Mouse (Mus musculus) MEL (cell line): ENCODE results near the gene Ubac2. TPM values are rescaled to one million over a fixed set of nuclear protein-coding genes. Genes with fewer than 3 reads are reported as not detected.
"Not testable (repeated sequence)": the region's sequence is repeated elsewhere in the genome, so short reads cannot be mapped to it uniquely, and the experiment has no call there.

ENCODE experiments used
- DNase-seq: peaks from one replicate; pipeline ENCODE4 v3.0.0; 2011; ENCODE audit warnings: low read depth, low spot score
- H3K27ac ChIP-seq: 2 replicates; pipeline ENCODE4 v1.5.1; 2012; ENCODE audit warnings: low read depth, mild to moderate bottlenecking, control low read depth, low read length, moderate library complexity; ENCODE audit not compliant: control insufficient read depth
- H3K27me3 ChIP-seq, 2 experiments: fragments of 150-350 bp in 1 of 2; sonication (generic) in 1 of 2; 2 replicates each; pipeline ENCODE4 v1.6.1; 2012; ENCODE audit warnings: low read length in 2 of 2, mild to moderate bottlenecking in 2 of 2, improper control_type of control experiment in 1 of 2, moderate library complexity in 1 of 2; ENCODE audit not compliant: insufficient read depth in 2 of 2, control insufficient read depth in 1 of 2
- H3K36me3 ChIP-seq, 2 experiments: 2 replicates each; pipeline ENCODE4 v1.6.1; 2012 to 2014; ENCODE audit warnings: low read length in 2 of 2, improper control_type of control experiment in 1 of 2, inconsistent platforms in 1 of 2, mild to moderate bottlenecking in 1 of 2; ENCODE audit not compliant: insufficient read depth in 2 of 2, control insufficient read depth in 1 of 2
- H3K4me1 ChIP-seq, 2 experiments: fragments of 150-350 bp in 1 of 2; sonication (generic) in 1 of 2; 2 replicates each; pipeline ENCODE4 v1.6.1; 2012; ENCODE audit warnings: low read length in 2 of 2, improper control_type of control experiment in 1 of 2, mild to moderate bottlenecking in 1 of 2; ENCODE audit not compliant: insufficient read depth in 2 of 2, control insufficient read depth in 1 of 2
- H3K4me3 ChIP-seq, 2 experiments: fragments of 150-350 bp in 1 of 2; sonication (generic) in 1 of 2; 2 replicates each; pipeline ENCODE4 v1.5.1; 2012; ENCODE audit warnings: low read depth in 2 of 2, low read length in 2 of 2, mild to moderate bottlenecking in 2 of 2, moderate library complexity in 2 of 2, control low read depth in 1 of 2, improper control_type of control experiment in 1 of 2; ENCODE audit not compliant: control insufficient read depth in 1 of 2, insufficient read depth in 1 of 2
- H3K79me2 ChIP-seq: 2 replicates; pipeline ENCODE4 v1.6.1; 2012; ENCODE audit warnings: mild to moderate bottlenecking, low read length, moderate library complexity; ENCODE audit not compliant: control insufficient read depth, poor library complexity, insufficient read depth
- H3K9ac ChIP-seq: 2 replicates; pipeline ENCODE4 v1.6.1; 2012; ENCODE audit warnings: low read depth, mild to moderate bottlenecking, control low read depth, low read length, moderate library complexity; ENCODE audit not compliant: control insufficient read depth, poor library complexity, severe bottlenecking
- H3K9me3 ChIP-seq: fragments of 150-350 bp; sonication (generic); replicated peaks from 2 replicates; pipeline ENCODE4 v1.6.1; 2012; ENCODE audit warnings: mild to moderate bottlenecking, low read length, improper control_type of control experiment, moderate library complexity; ENCODE audit not compliant: insufficient read depth
- BHLHE40 ChIP-seq: IDR thresholded peaks from 2 replicates; pipeline ENCODE4 v1.6.1; 2012; ENCODE audit warnings: low read depth, mild to moderate bottlenecking, inconsistent platforms, low read length, improper control_type of control experiment, borderline replicate concordance
- CHD1 ChIP-seq: IDR thresholded peaks from 2 replicates; pipeline ENCODE4 v1.6.1; 2012; ENCODE audit warnings: low read depth, mild to moderate bottlenecking, inconsistent platforms, low read length, improper control_type of control experiment
- CHD2 ChIP-seq: IDR thresholded peaks from 2 replicates; pipeline ENCODE4 v1.6.1; 2011; ENCODE audit warnings: low read length, improper control_type of control experiment
- CTCF ChIP-seq, 3 experiments: IDR thresholded peaks in 2 of 3; conservative IDR thresholded peaks in 1 of 3; 2 replicates each; pipeline ENCODE4 v1.5.1; 2011 to 2012; ENCODE audit warnings: low read length in 3 of 3, low read depth in 2 of 3, mild to moderate bottlenecking in 2 of 3, improper control_type of control experiment in 1 of 3, inconsistent platforms in 1 of 3, mixed read lengths in 1 of 3, moderate library complexity in 1 of 3; ENCODE audit not compliant: control insufficient read depth in 1 of 3, insufficient read depth in 1 of 3, poor library complexity in 1 of 3, severe bottlenecking in 1 of 3
- E2F4 ChIP-seq: IDR thresholded peaks from 2 replicates; pipeline ENCODE4 v1.6.1; 2011; ENCODE audit warnings: low read depth, low read length, improper control_type of control experiment, borderline replicate concordance
- ELF1 ChIP-seq: IDR thresholded peaks from 2 replicates; pipeline ENCODE4 v1.6.1; 2014; ENCODE audit warnings: low read depth, mild to moderate bottlenecking, inconsistent platforms, low read length, improper control_type of control experiment, moderate library complexity
- EP300 ChIP-seq, 2 experiments: IDR thresholded peaks; 2 replicates each; pipeline ENCODE4 v1.6.1; 2011; ENCODE audit warnings: improper control_type of control experiment in 2 of 2, low read length in 2 of 2, low read depth in 1 of 2, mild to moderate bottlenecking in 1 of 2
- GABPA ChIP-seq: IDR thresholded peaks from 2 replicates; pipeline ENCODE4 v1.6.1; 2012; ENCODE audit warnings: low read depth, mild to moderate bottlenecking, inconsistent platforms, low read length, improper control_type of control experiment, moderate library complexity
- GATA1 ChIP-seq: IDR thresholded peaks from 2 replicates; pipeline ENCODE4 v1.6.1; 2011; ENCODE audit warnings: low read depth, low read length, improper control_type of control experiment
- HCFC1 ChIP-seq: IDR thresholded peaks from 2 replicates; pipeline ENCODE4 v1.6.1; 2012; ENCODE audit warnings: low read depth, mild to moderate bottlenecking, inconsistent platforms, low read length, improper control_type of control experiment, moderate library complexity
- JUND ChIP-seq: IDR thresholded peaks from 2 replicates; pipeline ENCODE4 v1.6.1; 2011; ENCODE audit warnings: low read depth, mild to moderate bottlenecking, improper control_type of control experiment, low read length
- KAT2A ChIP-seq: conservative IDR thresholded peaks from 2 replicates; pipeline ENCODE4 v1.6.1; 2012; ENCODE audit warnings: low read depth, low read length, improper control_type of control experiment, inconsistent platforms
- MAFK ChIP-seq: IDR thresholded peaks from 2 replicates; pipeline ENCODE4 v1.6.1; 2011; ENCODE audit warnings: low read depth, mild to moderate bottlenecking, low read length, improper control_type of control experiment, borderline replicate concordance
- MAX ChIP-seq: IDR thresholded peaks from 2 replicates; pipeline ENCODE4 v1.6.1; 2011; ENCODE audit warnings: low read length, improper control_type of control experiment
- MAZ ChIP-seq: IDR thresholded peaks from 2 replicates; pipeline ENCODE4 v1.6.1; 2012; ENCODE audit warnings: low read depth, mild to moderate bottlenecking, inconsistent platforms, low read length, improper control_type of control experiment
- MXI1 ChIP-seq: IDR thresholded peaks from 2 replicates; pipeline ENCODE4 v1.6.1; 2011; ENCODE audit warnings: mild to moderate bottlenecking, low read depth, low read length, improper control_type of control experiment
- MYC ChIP-seq: IDR thresholded peaks from 2 replicates; pipeline ENCODE4 v1.6.1; 2011; ENCODE audit warnings: low read depth, mild to moderate bottlenecking, low read length, improper control_type of control experiment, moderate library complexity
- NRF1 ChIP-seq: IDR thresholded peaks from 2 replicates; pipeline ENCODE4 v1.6.1; 2014; ENCODE audit warnings: low read depth, mild to moderate bottlenecking, inconsistent platforms, low read length, improper control_type of control experiment, moderate library complexity; ENCODE audit not compliant: poor library complexity, insufficient read depth, severe bottlenecking
- POLR2A ChIP-seq, 2 experiments: IDR thresholded peaks; 2 replicates each; pipeline ENCODE4 v1.6.1; 2011 to 2012; ENCODE audit warnings: low read length in 2 of 2, mild to moderate bottlenecking in 2 of 2, control low read depth in 1 of 2, improper control_type of control experiment in 1 of 2, low read depth in 1 of 2, moderate library complexity in 1 of 2; ENCODE audit not compliant: control insufficient read depth in 1 of 2, insufficient read depth in 1 of 2, poor library complexity in 1 of 2
- POLR2AphosphoS2 ChIP-seq: IDR thresholded peaks from 2 replicates; pipeline ENCODE4 v1.6.1; 2011; ENCODE audit warnings: low read length, improper control_type of control experiment
- POLR2AphosphoS5 ChIP-seq: IDR thresholded peaks from 2 replicates; pipeline ENCODE4 v1.6.1; 2012; ENCODE audit warnings: low read depth, borderline replicate concordance, mild to moderate bottlenecking, inconsistent platforms, low read length, moderate library complexity, mixed read lengths
- RAD21 ChIP-seq: IDR thresholded peaks from 2 replicates; pipeline ENCODE4 v1.6.1; 2011; ENCODE audit warnings: mild to moderate bottlenecking, low read depth, low read length, improper control_type of control experiment
- RCOR1 ChIP-seq: IDR thresholded peaks from 2 replicates; pipeline ENCODE4 v1.6.1; 2012; ENCODE audit warnings: low read depth, mild to moderate bottlenecking, inconsistent platforms, low read length, improper control_type of control experiment
- SIN3A ChIP-seq: IDR thresholded peaks from 2 replicates; pipeline ENCODE4 v1.6.1; 2012; ENCODE audit warnings: low read length, improper control_type of control experiment, inconsistent platforms
- SMC3 ChIP-seq: IDR thresholded peaks from 2 replicates; pipeline ENCODE4 v1.6.1; 2011; ENCODE audit warnings: low read depth, low read length, improper control_type of control experiment
- TAL1 ChIP-seq: IDR thresholded peaks from 2 replicates; pipeline ENCODE4 v1.6.1; 2012; ENCODE audit warnings: mild to moderate bottlenecking, inconsistent platforms, low read length, moderate library complexity, mixed read lengths
- TBP ChIP-seq: IDR thresholded peaks from 2 replicates; pipeline ENCODE4 v1.8.0; 2011; ENCODE audit warnings: low read depth, low read length, improper control_type of control experiment
- TCF12 ChIP-seq: IDR thresholded peaks from 2 replicates; pipeline ENCODE4 v1.6.1; 2014; ENCODE audit warnings: low read depth, mild to moderate bottlenecking, inconsistent platforms, low read length, improper control_type of control experiment, moderate library complexity
- UBTF ChIP-seq: IDR thresholded peaks from 2 replicates; pipeline ENCODE4 v1.6.1; 2012; ENCODE audit warnings: low read depth, mild to moderate bottlenecking, inconsistent platforms, low read length, improper control_type of control experiment, moderate library complexity, borderline replicate concordance; ENCODE audit not compliant: insufficient read depth
- USF1 ChIP-seq: IDR thresholded peaks from 2 replicates; pipeline ENCODE4 v1.6.1; 2014; ENCODE audit warnings: low read depth, mild to moderate bottlenecking, inconsistent platforms, low read length, improper control_type of control experiment, moderate library complexity
- ZC3H11A ChIP-seq: IDR thresholded peaks from 2 replicates; pipeline ENCODE4 v1.6.1; 2012; ENCODE audit warnings: low read depth, mild to moderate bottlenecking, inconsistent platforms, low read length, improper control_type of control experiment
- ZKSCAN1 ChIP-seq: IDR thresholded peaks from 2 replicates; pipeline ENCODE4 v1.6.1; 2012; ENCODE audit warnings: low read depth, mild to moderate bottlenecking, inconsistent platforms, low read length, improper control_type of control experiment, moderate library complexity
- ZMIZ1 ChIP-seq: IDR thresholded peaks from 2 replicates; pipeline ENCODE4 v1.6.1; 2012; ENCODE audit warnings: low read depth, mild to moderate bottlenecking, inconsistent platforms, low read length, improper control_type of control experiment, moderate library complexity
- ZNF384 ChIP-seq: IDR thresholded peaks from 2 replicates; pipeline ENCODE4 v1.6.1; 2012; ENCODE audit warnings: low read depth, mild to moderate bottlenecking, inconsistent platforms, low read length, improper control_type of control experiment
- polyA plus RNA-seq, 2 experiments: library from polyadenylated mRNA; stranded (reverse) in 1 of 2; unstranded in 1 of 2; fragments of >175 nt in 1 of 2; fragments of >200 nt in 1 of 2; gene quantifications; 2 replicates each; pipeline versions ENCODE4 v1.2.1 to v1.2.4; 2012; ENCODE audit warnings: low replicate concordance in 2 of 2, low read depth in 1 of 2; ENCODE audit not compliant: insufficient read length in 2 of 2, insufficient read depth in 1 of 2, missing spikeins in 1 of 2
- total RNA-seq: library from RNA; depleted of rRNA; stranded (reverse); fragments of 300-350 nt; gene quantifications from 2 replicates; pipeline ENCODE4 v1.2.3, GENCODE M21; 2012

Ubac2 gene
- total and polyA plus RNA-seq, 3 experiments: 32.9 to 44.8 TPM; not detected in 1

DNA sequence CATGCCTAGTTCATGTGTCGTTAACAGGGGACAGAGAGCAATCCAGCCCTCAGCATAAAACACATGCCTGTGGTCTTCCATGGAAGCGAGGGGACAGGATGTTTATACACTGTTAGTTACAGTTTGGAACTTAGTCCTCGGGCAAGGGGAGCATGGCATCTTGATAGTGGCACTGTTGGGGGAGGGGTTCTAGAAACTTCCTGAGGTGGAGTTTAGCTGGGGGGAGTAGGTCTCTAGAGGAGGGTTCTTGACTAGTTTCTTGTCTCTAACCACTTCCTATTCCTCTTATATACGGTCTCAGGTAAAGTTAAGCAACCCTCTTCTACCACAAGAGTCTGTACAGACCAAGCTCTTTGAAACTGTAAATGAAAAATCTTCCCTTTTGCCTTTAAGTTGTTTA lies 187.8 kb downstream of the Ubac2 start:
- peak; percentile 42 for DNase-seq
- Histone ChIP-seq H3K4me3 (no peak overlapping the region), H3K27ac (no peak overlapping the region), H3K27me3 (no peaks in the 10 kb centered on the region), H3K4me1 (peaks cover 11 to 24% of the 10 kb centered on the region in 2 experiments), H3K9me3 (no peaks in the 10 kb centered on the region), H3K36me3 (peaks cover 0 to 6% of the 10 kb centered on the region in 2 experiments; a peak in 2 of 4 replicates), H3K9ac (no peak overlapping the region), H3K79me2 (no peaks in the 10 kb centered on the region)
- TF ChIP-seq TBP (no peak), EP300 (IDR thresholded peaks at IDR 0.05; ENCODE audit: low read depth in 1 of 2, low read length in 2 of 2) (no peak; a peak in 1 of 4 replicates), ZNF384 (no peak), UBTF (no peak), KAT2A (no peak), ZMIZ1 (no peak), NRF1 (no peak), GATA1 (0 out of 2 replicates have a peak, but pooled peaks have one; percentile 16), HCFC1 (no peak), RCOR1 (no peak), GABPA (no peak), ZKSCAN1 (no peak), SMC3 (no peak), MAZ (0 out of 2 replicates have a peak, but pooled peaks have one; percentile 25), TAL1 (no peak), ELF1 (no peak), JUND (no peak), USF1 (no peak), TCF12 (no peak), E2F4 (no peak), MAX (0 out of 2 replicates have a peak, but pooled peaks have one; percentile 14), POLR2A (IDR thresholded peaks at IDR 0.05; ENCODE audit: control insufficient read depth in 1 of 2, insufficient read depth in 1 of 2, low read depth in 1 of 2, low read length in 2 of 2, poor library complexity in 1 of 2) (no peak), BHLHE40 (no peak), SIN3A (0 out of 2 replicates have a peak, but pooled peaks have one; percentile 25), CHD2 (peak; percentile 24; the same call in 1 of the 2 replicates), CTCF (IDR thresholded peaks at IDR 0.05 in 2 of 3, conservative IDR thresholded peaks at IDR 0.05 in 1 of 3; ENCODE audit: control insufficient read depth in 1 of 3, insufficient read depth in 1 of 3, low read depth in 2 of 3, low read length in 3 of 3, poor library complexity in 1 of 3, severe bottlenecking in 1 of 3) (no peak), CHD1 (no peak), RAD21 (no peak), ZC3H11A (no peak), POLR2AphosphoS5 (no peak), MYC (no peak), MXI1 (0 out of 2 replicates have a peak, but pooled peaks have one; percentile 39), MAFK (no peak), POLR2AphosphoS2 (no peak)

DNA sequence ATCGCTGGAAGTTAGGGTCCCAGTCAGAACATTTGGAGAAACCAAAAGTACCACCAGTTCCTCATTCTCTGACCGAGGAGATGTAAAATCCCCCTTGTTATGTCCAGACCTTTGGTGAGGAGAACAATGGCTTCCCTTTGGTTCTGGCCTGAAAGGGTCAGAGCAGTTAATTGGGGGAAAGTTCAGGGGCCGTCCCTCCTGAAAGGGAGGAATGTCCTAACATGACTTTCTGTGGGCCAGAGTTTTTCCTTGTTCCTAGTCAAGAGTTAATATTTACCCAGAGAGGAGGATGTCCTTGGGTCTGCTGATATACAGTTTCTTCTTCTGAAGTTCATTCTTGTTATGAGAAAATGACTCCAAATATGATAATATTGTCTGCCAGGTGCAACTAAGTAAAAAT lies 189.6 kb downstream of the Ubac2 start:
- not testable (repeated sequence) for H3K9me3 ChIP-seq, H3K27me3 ChIP-seq

More for the DNA sequence above, 189.6 kb downstream of the Ubac2 start:
- H3K36me3 ChIP-seq, DNase-seq, H3K9ac ChIP-seq, H3K4me3 ChIP-seq, H3K27ac ChIP-seq, H3K79me2 ChIP-seq: not testable (repeated sequence)
- peaks cover 11 to 24% of the 10 kb centered on the region in 2 experiments for H3K4me1 ChIP-seq
